Mouse (Mus musculus): ENCODE data around the gene Azgp1.
"Not testable (repeated sequence)": the region's sequence is repeated elsewhere in the genome, so short reads cannot be mapped to it uniquely, and the experiment has no call there.

Gene Azgp1

DNA sequence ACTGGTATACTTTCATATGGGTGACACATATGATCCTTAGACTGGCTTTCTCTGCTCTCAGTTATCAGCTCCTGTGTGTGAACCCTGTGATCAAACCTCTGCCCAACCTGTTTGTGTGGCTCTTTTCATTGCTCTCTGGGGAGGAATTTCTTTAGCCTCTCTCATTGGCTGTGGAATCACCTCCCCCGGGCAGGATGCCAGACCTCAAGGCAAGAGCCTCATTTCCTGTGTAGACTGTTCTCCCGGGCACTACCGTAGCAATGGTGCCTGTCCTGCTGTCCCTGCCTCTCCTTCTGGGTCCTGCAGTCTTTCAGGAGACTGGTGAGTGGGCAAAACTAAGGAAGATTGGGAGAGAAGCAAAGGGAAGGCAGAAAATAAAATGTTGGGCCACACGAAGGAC, at the start of gene Azgp1:
Azgp1 (plus strand) TSS at position 221 of the 400 bp plus-strand sequence.
- no peak for DNase-seq

DNA sequence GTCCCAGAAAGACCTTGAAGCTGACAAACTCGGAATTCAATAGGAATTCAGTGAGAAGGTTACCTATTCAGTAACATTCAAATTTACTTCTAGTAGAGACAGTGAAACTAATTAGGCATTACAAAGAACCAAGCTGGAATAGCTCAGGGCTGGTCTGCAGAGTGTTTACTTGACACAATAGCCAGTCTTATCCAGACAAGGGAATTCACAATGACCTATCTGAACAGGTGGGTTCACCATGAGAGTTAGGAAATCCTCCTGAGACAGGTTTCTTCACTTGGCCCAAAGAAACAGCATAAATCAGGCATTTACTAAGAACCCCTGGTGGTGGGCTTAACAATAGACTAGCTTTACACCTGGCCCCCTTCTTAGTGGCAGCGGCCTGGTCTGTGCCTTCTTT, 47.4 kb upstream of the Azgp1 start:
- not testable (repeated sequence) for DNase-seq

DNA sequence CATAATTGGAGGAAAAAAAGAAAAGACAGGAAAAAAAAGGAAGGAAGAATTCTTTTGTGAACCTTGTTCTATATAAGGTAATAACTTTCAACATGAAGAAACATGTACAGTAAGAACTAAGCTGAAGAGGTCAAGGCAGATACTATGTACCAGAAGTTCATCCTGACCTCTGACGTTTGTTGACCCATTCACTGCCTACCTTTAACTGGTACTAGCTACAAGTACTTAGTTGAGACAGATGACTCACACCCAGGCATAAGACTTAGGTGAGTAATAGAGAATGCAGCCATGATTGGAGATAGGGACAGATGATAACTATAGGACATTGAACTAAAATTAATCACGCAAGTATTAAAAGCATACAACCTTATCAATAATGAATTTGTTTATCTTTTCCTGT, 44.8 kb upstream of the Azgp1 start:
- DNase-seq: no peak

DNA sequence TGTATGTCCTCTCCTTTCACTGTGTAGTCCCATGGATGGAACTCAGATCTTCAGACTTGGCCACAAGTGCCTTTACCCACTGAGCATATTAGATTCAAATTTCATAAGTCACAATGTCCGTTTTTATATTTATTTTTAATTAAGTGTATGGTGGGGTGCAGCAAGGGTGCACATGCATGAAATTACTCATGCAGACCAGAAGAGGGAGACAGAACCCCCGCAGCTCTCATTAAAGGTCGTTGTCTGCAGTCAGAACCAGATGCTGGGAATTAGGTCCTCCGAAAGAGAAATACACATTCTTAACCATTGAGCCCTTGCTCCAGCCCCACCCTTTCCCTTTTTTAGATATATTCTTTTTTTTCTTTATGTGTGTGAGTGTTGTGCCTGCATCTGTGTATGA, 44.1 kb upstream of the Azgp1 start:
- no peak for DNase-seq

DNA sequence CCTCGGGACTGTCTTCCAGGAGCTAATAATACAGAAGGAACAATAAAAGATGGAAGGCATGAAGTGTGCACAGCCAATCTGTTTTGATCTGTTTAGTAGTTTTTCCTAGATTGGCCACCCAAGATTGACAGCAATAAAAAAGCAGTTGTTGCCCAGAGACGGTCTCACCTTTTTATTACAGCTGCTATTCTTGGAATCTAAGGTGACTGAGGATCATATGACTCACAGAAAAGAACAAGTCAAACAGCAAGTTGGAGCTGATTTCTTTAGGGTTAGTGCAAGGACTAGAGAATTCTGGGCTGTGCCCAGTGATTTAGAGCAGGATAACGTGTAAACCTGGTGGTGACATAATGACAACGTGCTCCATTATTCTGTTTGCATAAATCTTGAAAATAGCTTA, 40.4 kb upstream of the Azgp1 start:
- DNase-seq: no peak

DNA sequence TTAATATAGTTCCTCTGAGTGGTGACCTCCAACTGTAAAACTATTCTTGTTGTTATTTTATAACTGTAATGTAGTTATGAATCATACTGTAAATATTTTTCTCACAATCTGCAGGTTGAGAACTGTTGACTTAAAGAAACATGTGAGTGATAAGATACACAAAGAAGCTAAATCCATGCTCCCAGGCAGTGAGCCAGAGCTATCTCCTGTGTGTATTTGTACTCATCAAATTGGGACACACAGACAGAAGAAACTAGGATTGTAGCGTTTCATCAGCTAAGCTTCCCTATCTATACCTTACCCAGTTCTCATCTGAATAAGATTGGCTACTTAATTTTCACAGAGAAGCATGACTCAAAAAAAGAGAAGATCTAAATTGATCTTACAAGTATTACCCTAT, 38.2 kb upstream of the Azgp1 start:
- DNase-seq: no peak

DNA sequence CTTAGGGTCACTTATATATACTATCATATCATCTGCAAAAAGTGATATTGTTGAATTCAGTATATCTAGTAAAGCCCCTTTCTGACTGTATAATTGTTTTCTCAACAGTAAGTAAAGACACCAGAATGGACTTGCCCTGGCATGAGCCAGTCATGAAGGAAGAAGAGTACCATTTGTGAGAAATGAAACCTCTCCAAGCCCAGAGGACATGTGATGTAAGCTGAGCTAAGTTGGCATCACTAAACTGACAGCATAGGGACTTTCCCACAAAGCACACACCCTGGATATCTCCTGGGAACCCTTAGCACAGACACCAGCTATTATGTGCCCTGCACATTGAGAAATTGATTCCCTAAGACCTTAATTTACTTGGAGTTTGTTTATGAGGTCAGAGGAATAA, 34.0 kb upstream of the Azgp1 start:
- no peak for DNase-seq

DNA sequence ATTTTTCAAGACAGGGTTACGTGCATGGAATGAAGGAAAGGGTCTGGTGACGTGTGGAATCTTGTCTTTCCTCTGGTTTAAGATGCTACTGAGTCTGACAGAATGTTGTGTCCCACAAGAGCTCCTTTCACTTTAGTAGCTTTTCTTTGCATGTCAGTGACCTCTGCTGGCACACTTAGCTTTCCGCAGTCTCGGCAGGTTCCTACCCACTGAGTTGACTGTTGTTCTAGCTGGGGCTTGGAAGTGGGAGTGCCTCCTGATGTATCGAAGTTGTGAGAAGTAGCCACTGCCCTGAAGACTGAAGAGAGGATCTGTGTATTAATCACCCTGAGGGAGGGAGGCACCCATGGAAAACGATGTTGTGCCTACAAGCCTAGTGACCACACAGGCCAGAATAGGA, 30.1 kb upstream of the Azgp1 start:
- peak in 1 of 2 experiments; percentile 3 for DNase-seq

DNA sequence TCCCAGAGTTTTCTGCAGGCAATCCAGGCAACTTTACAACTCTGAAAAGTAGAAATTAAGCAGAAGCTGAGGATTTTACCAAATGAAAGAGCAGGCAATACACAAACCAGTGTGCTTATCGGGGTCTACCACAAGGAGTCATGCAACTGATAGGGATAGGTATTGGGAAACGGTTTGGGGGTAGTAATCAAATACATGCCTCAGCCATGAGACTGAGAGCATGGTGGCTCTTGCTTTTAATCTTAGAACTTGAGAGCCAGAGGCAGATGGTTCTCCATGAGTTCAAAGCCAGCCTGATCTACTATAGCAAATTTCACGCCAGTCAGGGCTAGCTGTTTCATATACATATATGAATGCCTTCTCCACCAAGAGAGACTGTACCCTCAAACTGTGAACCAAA, 24.9 kb upstream of the Azgp1 start:
- DNase-seq: no peak

DNA sequence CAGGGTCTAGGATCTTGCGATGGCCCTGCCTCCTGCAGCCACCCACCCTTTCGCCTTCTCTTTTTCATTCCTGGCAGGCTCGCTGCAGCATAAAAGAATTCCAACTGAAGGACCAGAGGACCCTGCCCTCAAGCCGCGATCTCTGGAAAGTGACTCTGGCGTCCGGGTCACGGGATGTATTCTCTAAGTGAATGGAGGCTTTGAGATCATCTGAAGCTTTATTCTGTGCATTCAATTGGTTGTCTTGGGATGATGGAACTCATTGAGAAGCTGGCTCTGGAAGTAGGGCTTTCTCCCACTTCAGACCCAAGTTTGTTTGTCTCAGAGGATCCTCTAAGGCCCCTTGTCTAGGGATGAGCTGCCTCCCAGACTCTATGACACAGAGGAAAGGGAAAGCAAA, 18.4 kb upstream of the Azgp1 start, which contains the start of gene Gjc3:
Gjc3 (minus strand) TSS at position 154 of the 400 bp plus-strand sequence.
- DNase-seq: no peak

DNA sequence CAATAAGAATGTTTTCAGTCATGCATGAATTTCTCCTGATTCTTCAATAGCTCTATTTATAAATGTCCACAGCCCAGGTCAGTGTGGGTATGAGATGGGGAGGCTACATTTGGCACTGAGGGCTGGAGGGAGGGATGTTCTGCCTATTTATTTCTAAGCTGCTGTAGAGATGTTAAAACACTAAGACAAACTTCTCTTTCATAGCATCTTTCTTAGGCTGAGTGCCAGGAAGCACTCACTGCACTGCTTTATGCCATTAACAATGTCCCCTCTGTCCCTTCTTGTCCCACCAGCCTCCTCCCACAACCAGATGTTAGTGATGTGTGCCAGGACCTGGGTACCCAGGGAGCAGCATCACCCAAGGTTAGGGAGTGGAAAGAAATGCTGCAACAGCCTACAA, 14.8 kb upstream of the Azgp1 start:
- DNase-seq: no peak

DNA sequence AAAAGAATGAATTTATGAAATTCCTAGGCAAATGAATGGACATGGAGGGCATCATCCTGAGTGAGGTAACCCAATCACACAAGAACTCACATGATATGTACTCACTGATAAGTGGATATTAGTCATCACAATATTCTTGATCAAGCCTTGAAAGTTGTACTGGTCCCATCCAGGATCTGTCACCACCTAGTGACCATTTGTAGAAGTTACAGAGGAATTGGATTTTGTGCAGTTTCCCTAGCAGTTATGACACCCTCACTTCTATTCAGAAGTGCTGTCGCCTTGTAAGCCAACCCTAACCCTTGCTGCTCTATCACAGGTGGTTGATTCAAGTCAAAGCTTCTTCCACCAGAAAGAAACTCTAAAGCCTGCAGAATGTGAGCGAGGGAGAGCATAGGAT, 8.2 kb upstream of the Azgp1 start:
- DNase-seq: no peak

DNA sequence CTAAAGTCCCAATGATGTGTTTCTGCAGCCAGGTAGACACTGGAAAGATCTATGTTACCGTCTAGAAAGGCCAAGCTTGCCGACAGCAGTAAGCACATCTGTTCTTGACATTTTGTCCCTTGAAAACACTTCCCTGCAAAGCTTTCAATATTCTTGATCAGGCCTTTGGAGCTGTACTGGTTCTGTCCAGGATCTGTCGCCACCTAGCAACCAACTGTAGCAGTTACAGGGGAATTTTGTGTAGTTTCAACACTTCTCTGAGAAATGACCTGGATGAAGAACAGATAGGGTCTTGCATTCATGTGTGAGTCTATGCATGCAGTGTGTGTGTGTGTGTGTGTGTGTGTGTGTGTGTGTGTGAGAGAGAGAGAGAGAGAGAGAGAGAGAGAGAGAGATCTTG, 7.6 kb upstream of the Azgp1 start:
- DNase-seq: no peak

DNA sequence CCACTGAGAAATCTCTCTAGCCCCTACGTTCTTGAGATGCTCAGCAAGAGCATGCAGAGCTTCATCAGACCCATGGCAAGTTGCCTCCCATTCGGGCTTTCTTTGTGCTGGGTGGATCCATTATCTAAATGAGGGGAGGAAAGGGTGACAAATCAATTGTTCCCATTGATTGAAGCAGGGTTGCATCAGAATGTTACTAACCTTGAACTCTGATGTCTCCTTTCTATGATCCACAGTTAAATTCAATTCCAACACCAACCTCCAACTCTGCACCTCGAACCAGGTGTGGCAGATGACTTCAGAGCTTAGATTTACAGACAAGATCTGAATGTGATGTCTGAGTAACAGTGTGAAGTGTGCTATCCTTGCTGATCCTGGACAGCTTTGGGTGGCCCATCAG, 6.6 kb upstream of the Azgp1 start:
- DNase-seq: no peak

DNA sequence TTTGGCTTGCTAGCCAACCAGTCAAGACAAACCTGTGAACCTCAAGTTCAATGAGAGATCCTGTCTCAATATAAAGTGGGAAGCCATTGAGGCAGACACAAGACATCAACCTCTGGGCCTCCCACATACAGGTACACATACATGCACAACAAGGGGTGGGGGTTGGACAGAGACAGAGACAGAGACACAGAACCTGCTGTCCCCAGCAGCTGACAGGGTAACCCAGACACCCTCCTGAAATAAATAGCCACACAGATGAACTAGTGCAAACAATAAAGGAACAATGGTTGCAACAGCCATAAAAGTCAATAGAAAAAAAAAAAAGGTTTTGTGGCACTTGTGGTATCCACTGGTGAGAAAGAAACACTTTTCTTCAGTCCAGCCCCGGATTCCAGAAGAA, 5.9 kb upstream of the Azgp1 start:
- DNase-seq: no peak

DNA sequence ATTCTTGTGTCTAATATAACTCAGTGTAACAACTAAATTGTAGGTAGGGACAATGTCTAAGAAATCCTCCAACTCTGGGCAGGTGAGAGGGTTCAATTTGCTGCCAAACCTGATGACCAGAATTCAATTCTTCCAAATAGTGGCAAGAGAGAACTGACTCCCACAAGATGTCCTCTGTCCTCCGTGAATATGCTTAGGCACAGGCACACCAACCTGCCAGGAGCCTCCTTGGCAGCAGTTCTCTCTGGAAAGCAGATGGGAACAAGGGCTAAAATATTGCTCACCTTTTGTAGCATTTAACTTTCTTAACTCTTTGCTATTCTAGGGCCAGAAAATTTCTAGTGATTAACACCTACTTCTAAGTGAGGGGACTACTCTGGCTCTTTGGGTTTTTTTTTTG, 4.0 kb upstream of the Azgp1 start:
- no peak for DNase-seq

DNA sequence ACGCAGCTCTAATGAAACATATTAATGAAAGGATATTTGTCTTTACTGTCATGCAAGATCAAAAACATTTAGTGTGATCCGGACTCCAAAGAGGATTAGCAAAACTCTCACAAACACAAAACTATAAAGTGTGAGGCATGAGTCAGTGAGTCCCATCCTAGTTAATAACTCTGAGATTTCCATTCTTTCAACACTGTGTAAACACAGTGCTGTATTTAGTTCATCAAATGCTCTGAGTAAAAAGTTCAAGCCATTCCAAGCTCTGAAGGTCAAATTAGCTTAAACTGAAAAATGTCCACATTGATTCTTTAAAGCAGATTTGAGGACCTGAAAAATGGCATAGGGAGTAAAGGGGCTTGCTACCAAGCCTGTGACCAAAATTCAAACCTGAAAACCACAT, 2.2 kb upstream of the Azgp1 start:
- no peak for DNase-seq

DNA sequence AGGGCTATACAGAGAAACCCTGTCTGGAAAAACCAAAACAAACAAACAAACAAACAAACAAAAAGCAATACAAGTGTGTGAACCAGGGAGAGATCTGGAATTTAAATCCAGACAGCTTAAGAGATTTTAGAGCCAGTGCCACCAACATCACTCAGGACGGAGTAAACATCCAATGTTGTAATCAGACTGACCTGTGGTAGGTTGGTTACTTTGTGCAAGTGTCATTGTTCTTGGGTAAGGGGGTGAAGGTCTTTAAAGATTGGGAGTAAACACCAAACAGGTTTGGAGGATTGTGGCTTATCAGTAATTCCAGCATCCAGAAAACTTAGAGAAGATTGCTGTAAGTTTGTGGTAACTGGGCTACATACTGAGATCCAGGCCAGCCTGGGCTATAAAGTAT, 5.0 kb downstream of the Azgp1 start:
- DNase-seq: no peak

DNA sequence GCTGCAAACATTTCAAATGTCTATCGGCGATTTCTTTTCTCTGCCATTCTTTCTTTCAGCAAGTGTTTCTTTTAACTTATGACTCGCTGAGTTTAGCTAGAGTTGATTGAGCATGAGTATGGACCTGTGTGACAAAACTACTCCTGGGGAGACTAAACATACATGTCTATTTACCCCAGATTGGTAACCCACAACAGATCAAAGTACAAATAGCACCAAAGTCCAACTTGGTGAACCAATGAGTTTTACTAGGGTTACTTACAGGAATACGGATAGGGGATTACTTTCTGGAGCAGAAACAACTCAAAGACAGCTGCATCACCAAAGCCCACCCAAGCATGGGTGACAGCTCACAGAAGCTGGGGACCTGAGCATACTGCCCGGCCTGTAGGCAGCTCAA, 28.1 kb downstream of the Azgp1 start:
- DNase-seq: no peak

DNA sequence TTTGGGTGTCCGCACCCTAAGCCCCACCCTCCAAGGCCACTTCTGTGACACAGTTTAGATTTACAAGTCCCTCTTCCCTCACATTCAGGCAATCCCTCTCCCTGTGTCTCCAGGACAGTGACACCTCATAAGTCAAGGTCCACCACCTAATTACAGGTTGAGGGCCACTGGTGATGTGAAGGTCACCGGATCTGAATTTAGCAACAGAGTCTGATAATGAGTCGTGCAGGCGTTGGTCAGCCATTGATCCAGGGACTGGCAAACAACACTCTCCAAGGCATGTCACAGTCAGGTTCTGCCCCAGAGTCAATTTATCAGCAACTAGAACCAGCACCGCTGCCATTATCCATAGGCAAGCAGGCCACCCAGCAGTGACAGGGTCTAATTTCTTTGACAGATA, 31.1 kb downstream of the Azgp1 start:
- no peak for DNase-seq

DNA sequence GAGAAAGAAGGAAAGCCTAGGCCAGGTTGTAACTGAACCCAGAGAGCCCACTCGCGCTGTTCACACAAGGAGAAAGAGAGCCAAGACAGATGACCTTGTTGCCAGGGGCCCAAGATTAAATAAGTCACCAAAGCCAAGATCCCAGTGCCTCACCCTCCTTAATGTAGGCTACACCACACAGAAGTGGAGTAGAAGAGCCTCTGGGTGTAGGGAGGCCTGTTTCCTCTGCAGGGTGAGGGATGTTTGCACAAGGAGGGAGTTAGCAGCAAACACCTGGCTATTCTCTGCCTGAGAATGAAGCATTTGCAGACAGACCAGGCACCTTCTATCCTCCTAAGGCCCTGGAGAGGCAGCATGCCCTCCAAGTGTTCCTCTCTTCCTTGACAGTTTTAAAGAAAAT, 35.2 kb downstream of the Azgp1 start:
- no peak for DNase-seq

DNA sequence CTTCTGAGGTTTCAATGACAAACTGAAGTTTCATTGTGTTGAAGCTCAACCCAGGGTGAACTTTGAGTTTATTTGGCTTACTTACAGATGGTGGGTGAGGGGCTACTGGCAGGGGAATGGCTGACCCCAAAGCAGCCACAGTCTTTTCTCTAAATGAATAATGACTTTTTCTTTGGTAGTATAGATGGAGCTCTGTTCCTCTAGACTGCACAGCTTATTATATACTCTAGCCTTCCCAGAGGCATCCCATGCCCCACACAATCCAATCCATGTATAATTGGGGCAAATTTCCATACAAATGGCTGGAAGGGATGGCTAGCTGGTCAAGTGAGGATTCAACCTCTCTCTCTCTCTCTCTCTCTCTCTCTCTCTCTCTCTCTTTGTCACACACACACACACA, 35.7 kb downstream of the Azgp1 start:
- no peak for DNase-seq

DNA sequence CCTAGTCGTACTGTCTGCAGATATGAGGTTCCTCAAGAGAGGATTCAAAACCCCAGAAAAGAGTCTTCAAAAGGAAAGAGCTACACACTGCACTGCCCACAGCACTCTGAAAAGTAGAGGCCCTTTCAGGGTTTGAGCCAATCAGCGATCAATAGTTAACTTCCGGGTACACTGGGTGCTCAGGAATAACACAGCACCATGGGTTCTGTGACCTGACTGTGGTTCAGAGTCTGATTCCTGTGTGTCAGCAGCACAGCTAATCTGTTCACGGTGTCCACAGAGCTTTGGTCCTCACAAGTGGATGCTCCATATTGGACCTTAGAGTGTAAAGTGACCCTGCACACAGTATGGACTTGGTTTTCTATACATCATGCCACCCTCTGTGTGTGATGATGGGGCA, 38.3 kb downstream of the Azgp1 start:
- not testable (repeated sequence) for DNase-seq

DNA sequence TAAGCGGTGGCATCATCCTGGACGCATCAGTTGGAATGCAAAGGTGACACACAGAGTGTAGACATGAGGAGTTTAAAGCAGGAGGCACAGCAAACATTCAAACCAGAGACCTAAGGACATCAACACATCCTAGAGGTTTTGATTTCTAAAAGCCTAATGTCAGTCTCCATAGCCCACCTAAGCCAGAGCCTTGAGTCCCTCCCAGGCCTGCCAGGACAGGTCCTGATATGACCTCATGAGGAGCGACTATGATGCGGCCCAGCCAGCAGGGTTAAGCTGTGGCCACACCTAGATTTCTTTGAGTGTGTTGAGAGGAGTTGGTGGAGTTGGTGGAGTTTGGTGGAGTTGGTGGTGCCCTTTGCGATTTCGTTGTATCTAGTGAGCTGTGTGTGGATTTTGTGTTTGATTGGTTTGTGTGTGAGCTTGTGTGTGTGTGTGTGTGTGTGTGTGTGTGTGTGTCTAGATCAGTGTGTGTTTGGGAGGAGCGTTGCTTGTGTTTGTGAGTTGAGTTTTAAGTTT, 39.7 kb downstream of the Azgp1 start, which contains the start of the genes Smok3a and Smok3b:
Smok3a (plus strand) TSS at position 301 of the 519 bp plus-strand sequence.
Smok3b (plus strand) TSS at position 469 of the 519 bp plus-strand sequence.
- DNase-seq: not testable (repeated sequence)

Measured in B cell, adult 2 months (primary cell).